Comparison of ENCODE assay signal across 12 mouse cellular contexts in the genomic region with DNA sequence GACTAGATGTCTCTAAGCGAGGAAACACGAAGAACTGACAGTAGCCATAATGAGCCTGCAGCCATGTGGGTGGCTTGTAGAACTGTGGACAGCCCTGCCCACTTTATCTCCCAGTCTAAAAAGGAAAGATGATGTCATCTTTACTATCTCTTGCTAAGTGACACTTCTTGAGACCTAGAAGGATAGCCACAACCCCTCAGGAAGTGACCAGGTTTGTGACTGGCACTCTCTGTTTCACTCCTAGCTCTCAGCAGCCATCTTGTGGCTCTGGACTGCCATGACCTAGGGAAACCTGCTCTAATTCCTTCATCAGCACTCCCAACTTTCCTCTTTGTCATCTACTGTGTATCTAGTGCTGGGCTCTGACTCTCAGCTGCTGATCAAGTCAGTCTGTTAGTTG. TPM values are rescaled to one million over a fixed set of nuclear protein-coding genes. Genes with fewer than 3 reads are reported as not detected.
A peak's percentile ranks its signal among the peaks of the same experiment; 100 is the strongest.
DNase-seq lines count a peak whose midpoint lies in the region; ATAC-seq and TF ChIP-seq lines count a peak whose summit lies in the region.
"Had no signal": no experiment of that assay in that cellular context is flagged by ENCODE, and none has a peak within 500 bp of the region (broad histone marks: within the 10 kb centered on the region; RNA-seq: fewer than 3 reads in every experiment).

No protein-coding gene starts in this region.

- H3K4me2 ChIP-seq in liver, embryonic 12.5 days, result no peak overlapping the region
- H3K4me2 ChIP-seq in liver, embryonic 11.5 days, result no peak overlapping the region
- H3K4me2 ChIP-seq in forebrain, embryonic 15.5 days (replicated peaks), result no peak overlapping the region
- H3K4me2 ChIP-seq: kidney, embryonic 15.5 days had no signal

- H3K27me3 ChIP-seq in liver, embryonic 12.5 days (replicated peaks), result no peaks in the 10 kb centered on the region
- H3K27me3 ChIP-seq in liver, embryonic 11.5 days (replicated peaks; ENCODE audit: control insufficient read depth, insufficient read depth, low read length), result no peaks in the 10 kb centered on the region
- H3K27me3 ChIP-seq in forebrain, embryonic 15.5 days, result no peaks in the 10 kb centered on the region
- H3K27me3 ChIP-seq in cerebellum, adult 2 months (ENCODE audit: control insufficient read depth, insufficient read depth, low read length), result no peaks in the 10 kb centered on the region
- H3K27me3 ChIP-seq: kidney, embryonic 15.5 days had no signal

- TF ChIP-seq POLR2A in cerebellum, adult 2 months (IDR thresholded peaks at IDR 0.05; ENCODE audit: borderline replicate concordance, insufficient read depth, low read length), result no peak

- no peak for DNase-seq in liver, embryonic 11.5 days (ENCODE audit: low spot score)
- DNase-seq in MN1 (ENCODE audit: low spot score), result peak; percentile 51
- DNase-seq in induced T-regulatory cell, adult 2 months (ENCODE audit: low read depth), result peak; percentile 70
- peak; percentile 36 to 58 for DNase-seq in natural killer cell, adult 2 months (ENCODE audit: low spot score in 2 of 2)
- DNase-seq in cerebellum, adult 2 months, result no peak
- DNase-seq: adrenal gland, postnatal 14 days; cerebellum, adult 18-20 months; heart, postnatal 36 days had no signal

- H3K9ac ChIP-seq in liver, embryonic 12.5 days, result no peak overlapping the region
- H3K9ac ChIP-seq in liver, embryonic 11.5 days (ENCODE audit: low read depth, low read length), result no peak overlapping the region
- no peak overlapping the region for H3K9ac ChIP-seq in forebrain, embryonic 15.5 days (replicated peaks)
- H3K9ac ChIP-seq: kidney, embryonic 15.5 days had no signal

- no peaks in the 10 kb centered on the region for H3K36me3 ChIP-seq in liver, embryonic 12.5 days
- H3K36me3 ChIP-seq in liver, embryonic 11.5 days (ENCODE audit: control insufficient read depth, insufficient read depth, low read length), result no peaks in the 10 kb centered on the region
- H3K36me3 ChIP-seq in forebrain, embryonic 15.5 days, result no peaks in the 10 kb centered on the region
- H3K36me3 ChIP-seq: kidney, embryonic 15.5 days had no signal

- peak; percentile 10; the same call in 1 of the 2 replicates for ATAC-seq in liver, embryonic 12.5 days
- ATAC-seq in liver, embryonic 11.5 days (replicated peaks; ENCODE audit: low FRiP score), result no peak
- ATAC-seq in forebrain, embryonic 15.5 days (replicated peaks), result no peak
- ATAC-seq: forebrain, embryonic 14.5 days had no signal

- peaks cover 12% of the 10 kb centered on the region for H3K4me1 ChIP-seq in liver, embryonic 12.5 days
- no peaks in the 10 kb centered on the region; the same call in 1 of the 2 replicates for H3K4me1 ChIP-seq in liver, embryonic 11.5 days (replicated peaks; ENCODE audit: control insufficient read depth, insufficient read depth, low read length)
- no peaks in the 10 kb centered on the region for H3K4me1 ChIP-seq in forebrain, embryonic 15.5 days
- H3K4me1 ChIP-seq in cerebellum, adult 2 months (ENCODE audit: control insufficient read depth, insufficient read depth, low read length), result peaks cover 15% of the 10 kb centered on the region; the same call in 1 of the 2 replicates
- H3K4me1 ChIP-seq: kidney, embryonic 15.5 days had no signal

- 70% methylated on average over 2 of the region's 2 CpGs for WGBS in liver, embryonic 12.5 days (ENCODE audit: insufficient replicate concordance)
- 68% methylated on average over 2 of the region's 2 CpGs for WGBS in liver, embryonic 11.5 days
- WGBS in forebrain, embryonic 15.5 days, result 86% methylated on average over 2 of the region's 2 CpGs
- 90% methylated on average over 2 of the region's 2 CpGs for WGBS in cerebellum, adult 2 months

- no peak overlapping the region for H3K4me3 ChIP-seq in liver, embryonic 12.5 days
- no peak overlapping the region for H3K4me3 ChIP-seq in liver, embryonic 11.5 days (ENCODE audit: low read depth, low read length)
- no peak overlapping the region for H3K4me3 ChIP-seq in forebrain, embryonic 15.5 days
- no peak overlapping the region for H3K4me3 ChIP-seq in cerebellum, adult 2 months (replicated peaks; ENCODE audit: insufficient read depth, low read depth, low read length)
- H3K4me3 ChIP-seq: kidney, embryonic 15.5 days had no signal

- TF ChIP-seq CTCF in cerebellum, adult 2 months (IDR thresholded peaks at IDR 0.05; ENCODE audit: borderline replicate concordance, insufficient read depth, low read depth, low read length), result no peak

- no peak overlapping the region for H3K27ac ChIP-seq in liver, embryonic 12.5 days
- no peak overlapping the region for H3K27ac ChIP-seq in liver, embryonic 11.5 days (ENCODE audit: low read depth, low read length)
- no peak overlapping the region for H3K27ac ChIP-seq in forebrain, embryonic 15.5 days (replicated peaks)
- H3K27ac ChIP-seq in cerebellum, adult 2 months (ENCODE audit: insufficient read depth, low read length), result no peak overlapping the region
- H3K27ac ChIP-seq: kidney, embryonic 15.5 days had no signal

- no peaks in the 10 kb centered on the region for H3K9me3 ChIP-seq in liver, embryonic 12.5 days (replicated peaks)
- H3K9me3 ChIP-seq in liver, embryonic 11.5 days (ENCODE audit: control insufficient read depth, low read length), result no peaks in the 10 kb centered on the region
- H3K9me3 ChIP-seq in forebrain, embryonic 15.5 days, result no peaks in the 10 kb centered on the region
- H3K9me3 ChIP-seq: kidney, embryonic 15.5 days had no signal

RNA-seq across cellular contexts. Expression of gene Traf3ip3, which starts 3.2 kb away (rescaled TPM):
- polyA plus RNA-seq in liver, embryonic 12.5 days (2016; fragmentation: Nextera tagmentation; extraction: Ambion mirVana), result 7.0 and 8.6 TPM in 2 replicates
- 8.5 and 9.2 TPM in 2 replicates for polyA plus RNA-seq in liver, embryonic 11.5 days (2014; fragmentation: Nextera tagmentation; extraction: Ambion mirVana)
- 1.3 TPM in 2 replicates for polyA plus RNA-seq in forebrain, embryonic 15.5 days (2015; fragmentation: Nextera tagmentation; extraction: Ambion mirVana)
- 0.79 and 0.80 TPM in 2 replicates for polyA plus RNA-seq in cerebellum, adult 2 months (2012; rRNA removed)

RNA-seq across cellular contexts. Expression of gene Lamb3, which starts 9.2 kb away (rescaled TPM):
- polyA plus RNA-seq in liver, embryonic 12.5 days (2016; fragmentation: Nextera tagmentation; extraction: Ambion mirVana), result 0.04 and 0.25 TPM in 2 replicates
- 0.15 and 0.48 TPM in 2 replicates for polyA plus RNA-seq in liver, embryonic 11.5 days (2014; fragmentation: Nextera tagmentation; extraction: Ambion mirVana)
- polyA plus RNA-seq in forebrain, embryonic 15.5 days (2015; fragmentation: Nextera tagmentation; extraction: Ambion mirVana), result 0.41 and 0.62 TPM in 2 replicates
- 3.9 and 4.1 TPM in 2 replicates for polyA plus RNA-seq in cerebellum, adult 2 months (2012; rRNA removed)

RNA-seq across cellular contexts. Expression of gene A130010J15Rik, which starts 30.5 kb away (rescaled TPM):
- 6.9 and 7.7 TPM in 2 replicates for polyA plus RNA-seq in liver, embryonic 12.5 days (2016; fragmentation: Nextera tagmentation; extraction: Ambion mirVana)
- 11.1 and 12.8 TPM in 2 replicates for polyA plus RNA-seq in liver, embryonic 11.5 days (2014; fragmentation: Nextera tagmentation; extraction: Ambion mirVana)
- 14.2 and 15.7 TPM in 2 replicates for polyA plus RNA-seq in forebrain, embryonic 15.5 days (2015; fragmentation: Nextera tagmentation; extraction: Ambion mirVana)
- 4.0 and 4.3 TPM in 2 replicates for polyA plus RNA-seq in cerebellum, adult 2 months (2012; rRNA removed)

RNA-seq across cellular contexts. Expression of gene Irf6, which starts 45.4 kb away (rescaled TPM):
- polyA plus RNA-seq in liver, embryonic 12.5 days (2016; fragmentation: Nextera tagmentation; extraction: Ambion mirVana), result 2.6 and 2.8 TPM in 2 replicates
- 4.1 and 5.2 TPM in 2 replicates for polyA plus RNA-seq in liver, embryonic 11.5 days (2014; fragmentation: Nextera tagmentation; extraction: Ambion mirVana)
- 0.52 and 0.79 TPM in 2 replicates for polyA plus RNA-seq in forebrain, embryonic 15.5 days (2015; fragmentation: Nextera tagmentation; extraction: Ambion mirVana)
- 0.89 and 2.0 TPM in 2 replicates for polyA plus RNA-seq in cerebellum, adult 2 months (2012; rRNA removed)

Comparison
In these comparisons a context has a peak if more than half of its experiments do, and no peak if none do; other contexts are left out.
1. DNase-seq: peak in MN1 (single experiment), induced T-regulatory cell, adult 2 months (single experiment) and natural killer cell, adult 2 months (2 of 2); none in liver, embryonic 11.5 days (single experiment) and cerebellum, adult 2 months (0 of 2).